Mouse (Mus musculus): Measurements from ENCODE around the gene Fam78a.

GRCm38 (mm10) chr2:32055357-32055965 lies 29.2 kb downstream of the Fam78a start:
- TF ChIP-seq CTCF (IDR thresholded peaks at IDR 0.05; ENCODE audit: low read depth) (no peak), EP300 (optimal IDR thresholded peaks at IDR 0.05) (no peak)
